Mouse (Mus musculus): ENCODE data around the gene Zfp871.

DNA sequence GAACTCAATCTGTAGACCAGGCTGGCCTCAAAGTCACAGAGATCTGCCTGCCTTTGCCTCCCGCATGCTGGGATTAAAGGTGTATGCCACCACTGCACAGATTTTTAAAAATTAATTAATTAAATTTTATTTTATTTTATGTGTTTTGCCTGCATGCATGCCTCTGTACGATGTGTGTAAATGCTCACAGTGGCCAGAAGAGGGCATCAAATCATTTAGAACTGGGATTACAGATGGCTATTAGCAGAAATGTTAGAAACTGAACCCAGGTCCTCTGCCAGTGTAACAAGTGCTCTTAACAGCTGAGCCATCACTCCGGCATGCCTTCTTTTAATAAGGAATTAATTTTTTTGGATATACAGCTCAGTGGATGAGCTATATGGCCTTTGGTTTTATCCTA, 59.1 kb downstream of the Zfp871 start:
- TF ChIP-seq ZNF384 (IDR thresholded peaks at IDR 0.05; ENCODE audit: low read depth, low read length) (no peak), HCFC1 (IDR thresholded peaks at IDR 0.05; ENCODE audit: borderline replicate concordance, insufficient read depth, low read length) (no peak)
